Mouse (Mus musculus) frontal cortex, postnatal 14 days (tissue): ENCODE measurements around the gene Zbtb18.
"Not testable (repeated sequence)": the region's sequence is repeated elsewhere in the genome, so short reads cannot be mapped to it uniquely, and the experiment has no call there.

ENCODE experiments used
- DNase-seq, 2 experiments: peaks; one replicate each; pipeline ENCODE4 v3.0.0; 2022; ENCODE audit warnings: low spot score in 2 of 2

The Zbtb18 gene

DNA sequence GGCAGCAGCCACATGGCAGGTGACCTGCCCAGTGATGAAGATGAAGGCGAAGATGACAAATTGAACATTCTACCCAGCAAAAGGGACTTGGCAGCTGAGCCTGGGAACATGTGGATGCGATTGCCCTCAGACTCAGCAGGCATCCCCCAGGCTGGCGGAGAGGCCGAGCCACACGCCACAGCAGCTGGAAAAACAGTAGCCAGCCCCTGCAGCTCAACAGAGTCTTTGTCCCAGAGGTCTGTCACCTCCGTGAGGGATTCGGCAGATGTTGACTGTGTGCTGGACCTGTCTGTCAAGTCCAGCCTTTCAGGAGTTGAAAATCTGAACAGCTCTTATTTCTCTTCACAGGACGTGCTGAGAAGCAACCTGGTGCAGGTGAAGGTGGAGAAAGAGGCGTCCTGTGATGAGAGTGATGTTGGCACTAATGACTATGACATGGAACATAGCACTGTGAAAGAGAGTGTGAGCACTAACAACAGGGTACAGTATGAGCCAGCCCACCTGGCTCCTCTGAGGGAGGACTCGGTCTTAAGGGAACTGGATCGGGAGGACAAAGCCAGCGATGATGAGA is 5.5 kb downstream of the Zbtb18 start:
- DNase-seq: no peak

DNA sequence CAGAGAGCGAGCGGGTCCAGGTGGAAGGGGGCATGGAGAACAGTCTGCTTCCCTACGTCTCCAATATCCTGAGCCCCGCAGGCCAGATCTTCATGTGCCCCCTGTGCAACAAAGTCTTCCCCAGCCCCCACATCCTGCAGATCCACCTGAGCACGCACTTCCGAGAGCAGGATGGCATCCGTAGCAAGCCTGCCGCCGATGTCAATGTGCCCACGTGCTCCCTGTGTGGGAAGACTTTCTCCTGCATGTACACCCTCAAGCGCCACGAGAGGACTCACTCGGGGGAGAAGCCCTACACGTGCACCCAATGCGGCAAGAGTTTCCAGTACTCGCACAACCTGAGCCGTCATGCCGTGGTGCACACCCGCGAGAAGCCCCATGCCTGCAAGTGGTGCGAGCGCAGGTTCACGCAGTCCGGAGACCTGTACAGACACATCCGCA is 6.0 kb downstream of the Zbtb18 start:
- no peak for DNase-seq

- no peak for DNase-seq
Observed at GRCm38 (mm10) chr1:177448921-177449320, 6.8 kb downstream of the Zbtb18 start.

DNA sequence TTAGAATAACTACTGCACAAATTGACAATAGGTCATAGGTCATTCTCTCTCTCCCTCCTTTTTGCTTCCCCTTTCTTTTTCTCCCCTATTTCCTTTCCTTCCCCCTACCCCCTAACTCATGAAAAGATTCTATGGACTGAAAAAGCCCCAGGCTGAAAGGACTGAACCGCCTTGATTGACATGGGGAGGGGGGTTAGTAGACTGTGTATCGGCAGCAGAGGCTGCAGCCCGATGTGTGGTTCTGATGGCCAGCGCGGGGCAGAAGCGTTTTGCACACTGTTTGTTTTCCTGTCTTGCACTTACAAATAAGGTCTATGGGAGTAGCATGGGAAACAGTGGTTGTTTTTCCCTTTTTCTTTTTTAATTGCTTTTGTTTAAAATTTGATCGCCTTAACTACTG is 7.7 kb downstream of the Zbtb18 start:
- not testable (repeated sequence) for DNase-seq

- DNase-seq: no peak
Observed at GRCm38 (mm10) chr1:177451041-177451440, 8.9 kb downstream of the Zbtb18 start.

DNA sequence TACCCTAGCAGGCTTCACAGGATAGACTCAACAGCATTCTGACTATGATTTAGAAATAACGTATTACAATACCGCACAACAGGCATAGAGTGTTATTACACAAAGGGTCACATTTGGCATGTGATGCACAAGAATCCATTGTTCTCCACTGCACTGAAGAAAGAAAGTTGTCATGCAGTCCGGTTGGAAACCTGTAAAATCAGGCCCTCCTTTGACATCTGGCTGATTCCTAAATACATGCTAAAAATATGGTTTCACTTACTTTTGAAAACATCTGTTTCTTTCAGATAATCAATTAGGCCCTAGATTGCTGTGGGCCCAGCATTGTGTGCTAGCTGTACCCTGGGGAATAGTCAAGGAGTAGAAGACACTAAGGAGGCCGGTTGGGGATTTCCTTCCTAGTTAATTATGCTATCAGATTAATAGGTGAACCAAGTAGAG is 9.9 kb downstream of the Zbtb18 start:
- no peak for DNase-seq

DNA sequence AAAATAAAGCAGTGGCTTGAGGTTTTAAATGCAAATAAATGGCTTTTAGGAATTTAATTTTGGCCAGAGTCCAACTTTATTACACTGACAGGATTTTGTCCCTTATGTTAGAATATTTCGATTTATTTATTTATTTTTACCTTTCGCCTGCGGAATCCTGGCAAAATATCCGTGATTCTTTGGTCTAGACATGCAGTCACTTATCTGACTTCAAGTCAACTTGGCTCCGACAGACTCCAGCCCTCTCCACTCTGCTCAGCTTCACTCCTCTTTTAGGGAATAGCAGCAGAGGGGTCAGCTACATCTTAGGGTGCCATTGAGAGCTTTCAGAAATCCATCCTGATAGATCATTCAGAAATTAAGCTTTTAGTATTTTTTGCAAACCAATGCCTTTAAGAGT is 10.8 kb downstream of the Zbtb18 start:
- DNase-seq: no peak

- no peak for DNase-seq
Observed at GRCm38 (mm10) chr1:177453806-177454205, 11.7 kb downstream of the Zbtb18 start.

- DNase-seq: no peak
Observed at GRCm38 (mm10) chr1:177454492-177454891, 12.3 kb downstream of the Zbtb18 start.

DNA sequence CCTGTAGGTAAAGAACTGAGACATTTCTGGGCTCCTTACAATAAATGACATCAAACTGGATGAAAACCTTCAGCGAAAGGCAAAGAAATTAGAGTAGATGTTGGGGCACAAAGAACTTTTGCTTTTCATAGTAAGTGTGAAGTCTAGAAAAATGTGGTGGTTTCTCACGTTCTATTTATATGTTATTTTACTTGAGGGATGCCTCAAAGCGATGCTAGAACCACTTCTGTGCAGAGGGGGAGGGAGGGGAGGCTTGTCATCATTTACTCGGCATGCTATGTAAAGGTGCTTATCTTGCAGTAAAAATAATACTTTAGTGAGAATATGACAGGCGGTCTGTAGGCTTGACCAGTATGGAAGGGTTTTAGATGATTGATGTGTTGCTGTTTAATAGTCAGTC is 13.3 kb downstream of the Zbtb18 start:
- DNase-seq: no peak

- DNase-seq: no peak
Observed at GRCm38 (mm10) chr1:177456208-177456607, 14.1 kb downstream of the Zbtb18 start.

DNA sequence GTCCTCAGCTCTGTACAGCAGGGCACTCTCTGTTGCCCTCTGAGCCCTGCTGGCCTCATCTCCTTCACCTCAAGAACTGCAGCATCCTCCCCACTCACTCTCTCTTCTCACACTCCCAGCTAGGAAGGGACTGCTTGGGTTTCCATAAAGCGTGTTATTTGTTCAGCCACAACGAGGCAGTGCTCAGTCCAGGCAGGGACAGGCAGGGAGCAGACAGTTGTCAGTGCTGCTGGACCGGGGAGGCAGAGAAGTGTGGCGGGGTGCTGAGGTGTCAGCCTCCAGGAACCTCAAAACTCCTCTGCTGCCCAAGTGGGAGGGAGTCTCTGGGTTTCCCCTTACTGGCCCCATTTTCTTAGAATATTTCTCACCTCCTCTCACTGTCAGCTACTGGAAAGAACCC is 14.6 kb downstream of the Zbtb18 start:
- DNase-seq: no peak

- no peak for DNase-seq
Observed at GRCm38 (mm10) chr1:177457981-177458380, 15.8 kb downstream of the Zbtb18 start.

DNA sequence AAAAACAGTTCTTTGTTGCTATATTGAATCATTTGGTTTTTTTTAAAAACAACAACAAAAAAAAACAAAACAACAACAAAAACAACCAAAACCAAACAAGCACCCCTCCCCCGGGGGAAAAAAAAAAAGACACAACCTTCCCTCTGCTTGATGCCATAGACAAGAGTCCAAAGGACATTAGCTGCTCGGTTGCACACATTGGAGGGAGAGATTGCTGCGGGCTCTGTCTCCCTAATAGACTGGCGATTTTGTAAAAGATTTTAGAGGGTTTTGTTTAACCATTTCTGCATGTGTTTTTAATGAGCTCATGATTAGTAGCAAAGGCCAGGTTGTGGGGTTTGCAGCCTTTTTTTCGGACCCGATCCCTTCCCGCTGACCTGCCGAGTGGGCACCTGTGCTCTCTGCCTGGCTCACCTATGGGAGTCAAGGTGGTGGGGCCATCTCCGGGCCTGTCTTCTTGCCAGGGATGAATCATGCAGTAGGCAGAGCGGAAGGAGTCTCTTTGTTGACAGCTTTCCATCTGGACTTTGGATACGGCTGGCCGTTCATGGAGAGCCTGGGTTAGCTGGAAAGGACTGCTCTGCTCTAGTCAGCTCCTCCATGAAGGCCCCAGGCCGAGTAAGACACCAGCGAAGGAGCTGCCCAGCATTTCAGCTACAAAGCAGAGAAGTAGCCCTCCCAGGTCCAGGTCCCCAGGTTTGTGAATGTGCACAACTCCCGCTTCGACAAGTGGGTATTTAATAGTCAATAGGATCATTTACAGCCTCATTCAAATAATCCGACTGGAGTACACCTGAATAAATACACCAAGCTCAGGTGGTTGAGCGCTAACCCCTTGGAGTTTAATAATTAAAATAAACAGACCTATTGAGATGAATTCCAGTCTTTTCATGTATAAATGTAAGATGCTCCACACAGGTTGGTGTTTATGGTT is 16.6 kb downstream of the Zbtb18 start:
- no peak for DNase-seq

- no peak for DNase-seq
Observed at GRCm38 (mm10) chr1:177459536-177459935, 17.4 kb downstream of the Zbtb18 start.

GRCm38 (mm10) chr1:177467150-177467549 is 25.0 kb downstream of the Zbtb18 start:
- no peak for DNase-seq

GRCm38 (mm10) chr1:177468436-177468835 is 26.3 kb downstream of the Zbtb18 start:
- DNase-seq: no peak

DNA sequence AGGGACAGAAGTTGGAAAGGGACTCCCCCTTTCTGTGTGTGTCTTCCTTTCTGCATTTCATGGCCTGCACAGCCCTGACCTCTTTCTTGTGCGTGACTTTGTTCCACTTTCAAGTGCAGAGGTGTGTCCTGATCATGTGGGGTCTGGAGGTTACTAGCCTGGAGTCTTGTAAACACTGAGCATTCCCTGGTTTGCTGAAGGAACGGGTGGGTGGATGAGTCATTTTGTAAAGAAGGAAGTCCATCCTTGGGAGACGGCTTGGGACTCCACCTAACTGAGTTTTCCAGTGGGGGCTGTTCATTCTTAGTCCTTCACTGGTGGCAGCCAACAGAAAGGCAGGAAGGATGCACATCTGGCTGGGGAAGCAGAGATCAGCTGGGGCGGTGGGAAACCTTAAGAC is 27.9 kb downstream of the Zbtb18 start:
- DNase-seq: no peak

- DNase-seq: no peak
Observed at GRCm38 (mm10) chr1:177470951-177471350, 28.8 kb downstream of the Zbtb18 start.

DNA sequence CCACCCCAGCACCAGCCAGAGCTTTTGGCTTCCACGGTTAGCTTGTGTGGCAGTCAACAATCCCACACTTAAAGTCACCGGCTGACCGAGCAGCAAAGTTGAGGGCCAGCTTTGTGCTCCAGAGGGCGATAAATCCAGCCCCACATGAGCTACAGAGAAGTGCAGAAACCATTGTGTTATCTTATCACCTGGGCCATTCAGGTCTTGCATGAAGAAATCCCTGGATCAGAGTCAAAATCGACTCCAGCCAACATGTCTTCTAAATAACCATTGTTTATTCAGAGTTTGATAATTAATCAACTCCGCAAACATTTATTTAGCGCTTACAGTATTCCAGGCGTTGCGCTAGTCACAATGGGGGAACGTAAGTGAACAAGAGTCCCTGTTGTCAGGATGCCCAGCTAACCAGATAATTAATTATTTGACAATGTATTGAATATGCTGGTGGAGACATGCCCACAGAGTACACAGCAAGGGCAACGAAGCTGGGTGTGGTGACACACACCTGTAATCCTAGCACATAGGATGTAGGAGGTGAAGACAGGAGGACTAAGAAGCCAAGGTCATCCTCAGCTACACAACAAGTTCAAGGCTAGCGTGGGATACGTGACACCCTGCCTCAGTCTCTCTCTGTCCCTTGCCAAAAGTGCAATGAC is 33.5 kb downstream of the Zbtb18 start:
- DNase-seq: no peak

DNA sequence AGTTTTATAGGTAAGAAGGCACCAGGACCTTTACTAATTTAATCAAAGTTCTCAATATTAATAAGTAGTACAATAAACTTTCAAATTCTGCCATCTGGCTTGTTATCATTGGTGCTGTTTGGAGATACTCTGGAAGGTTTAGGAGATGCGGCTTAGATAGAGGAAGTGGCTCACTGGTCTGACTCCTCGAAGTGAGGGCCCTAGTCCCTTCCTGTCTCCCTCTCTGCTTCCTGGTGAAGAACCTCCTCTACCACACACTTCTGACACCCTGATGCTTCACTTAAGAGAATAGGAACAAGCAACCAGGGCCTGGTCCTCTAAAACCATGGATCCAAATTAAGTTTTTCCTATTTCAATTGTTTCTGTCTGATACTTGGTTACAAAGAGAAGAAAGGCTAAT is 36.4 kb downstream of the Zbtb18 start:
- DNase-seq: no peak

DNA sequence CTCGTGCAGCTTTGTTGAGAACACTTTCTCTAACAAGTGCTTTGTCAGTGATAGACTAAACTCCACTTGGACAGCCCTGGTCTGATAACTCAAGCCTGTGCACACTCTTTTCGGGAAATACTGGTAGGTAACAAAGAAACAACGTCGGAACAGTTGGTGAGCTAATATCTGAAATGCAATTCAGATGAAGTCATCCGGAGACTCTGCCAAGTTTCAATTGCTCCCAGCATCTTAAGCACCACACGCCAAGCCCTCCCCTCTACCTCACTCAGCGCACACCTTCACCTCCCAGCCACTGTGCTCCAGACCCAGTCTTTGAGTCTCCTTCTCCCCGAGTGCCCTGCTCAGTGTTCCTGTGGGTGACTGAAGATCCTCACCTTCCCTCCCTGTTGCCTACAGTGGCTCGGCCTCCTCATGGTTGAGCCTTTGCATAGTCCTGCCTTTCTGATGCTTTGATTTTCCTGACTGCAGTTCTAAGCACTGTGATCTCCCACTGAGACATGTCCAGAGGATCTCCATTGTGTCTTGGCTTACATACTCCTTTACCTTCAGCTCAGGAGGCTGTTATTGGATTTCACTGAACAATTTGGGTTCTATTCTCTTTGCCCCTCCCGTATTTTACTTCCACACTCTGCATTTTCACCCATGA is 37.3 kb downstream of the Zbtb18 start:
- no peak for DNase-seq
